Mouse (Mus musculus) activated CD4-positive, CD25-positive, alpha-beta regulatory T cell, adult 4 months (primary cell): ENCODE data around the gene Zbtb9. TPM values are rescaled to one million over a fixed set of nuclear protein-coding genes. Genes with fewer than 3 reads are reported as not detected.

Experiments
- ATAC-seq: one replicate; pipeline ENCODE4 v1.8.0; 2017
- polyA plus RNA-seq, 2 experiments: library from polyadenylated mRNA; unstranded; fragments of 100-300 nt; shearing (Covaris generic); gene quantifications; one replicate each; pipeline ENCODE4 v1.2.1; 2017

The Zbtb9 gene
- polyA plus RNA-seq, 2 experiments from 2014 or later: 8.6 to 9.8 TPM

DNA sequence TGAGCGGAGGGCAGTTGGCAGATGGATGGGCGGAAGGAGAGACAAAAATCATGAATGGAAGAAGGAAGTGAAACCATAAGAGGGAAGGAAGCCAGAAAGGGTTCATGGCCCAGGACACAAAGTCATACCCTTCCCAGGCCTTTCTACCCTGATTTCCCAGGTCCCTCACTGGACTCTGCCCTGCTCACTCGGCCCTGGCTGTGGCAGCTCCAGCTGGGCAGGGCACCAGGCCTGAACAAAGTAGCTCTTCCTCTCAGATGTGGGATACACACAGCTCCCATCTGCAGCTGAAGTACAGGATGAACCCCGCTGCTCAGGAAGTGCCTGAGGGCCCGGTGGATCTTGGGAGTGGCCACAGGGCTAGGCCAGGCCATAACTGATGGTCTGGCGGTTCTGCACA, 69.9 kb downstream of the Zbtb9 start:
- no peak for ATAC-seq

- no peak for ATAC-seq
Measured at GRCm38 (mm10) chr17:27045164-27045563, 72.2 kb downstream of the Zbtb9 start.

GRCm38 (mm10) chr17:27047762-27048444, 74.9 kb downstream of the Zbtb9 start:
- no peak for ATAC-seq

DNA sequence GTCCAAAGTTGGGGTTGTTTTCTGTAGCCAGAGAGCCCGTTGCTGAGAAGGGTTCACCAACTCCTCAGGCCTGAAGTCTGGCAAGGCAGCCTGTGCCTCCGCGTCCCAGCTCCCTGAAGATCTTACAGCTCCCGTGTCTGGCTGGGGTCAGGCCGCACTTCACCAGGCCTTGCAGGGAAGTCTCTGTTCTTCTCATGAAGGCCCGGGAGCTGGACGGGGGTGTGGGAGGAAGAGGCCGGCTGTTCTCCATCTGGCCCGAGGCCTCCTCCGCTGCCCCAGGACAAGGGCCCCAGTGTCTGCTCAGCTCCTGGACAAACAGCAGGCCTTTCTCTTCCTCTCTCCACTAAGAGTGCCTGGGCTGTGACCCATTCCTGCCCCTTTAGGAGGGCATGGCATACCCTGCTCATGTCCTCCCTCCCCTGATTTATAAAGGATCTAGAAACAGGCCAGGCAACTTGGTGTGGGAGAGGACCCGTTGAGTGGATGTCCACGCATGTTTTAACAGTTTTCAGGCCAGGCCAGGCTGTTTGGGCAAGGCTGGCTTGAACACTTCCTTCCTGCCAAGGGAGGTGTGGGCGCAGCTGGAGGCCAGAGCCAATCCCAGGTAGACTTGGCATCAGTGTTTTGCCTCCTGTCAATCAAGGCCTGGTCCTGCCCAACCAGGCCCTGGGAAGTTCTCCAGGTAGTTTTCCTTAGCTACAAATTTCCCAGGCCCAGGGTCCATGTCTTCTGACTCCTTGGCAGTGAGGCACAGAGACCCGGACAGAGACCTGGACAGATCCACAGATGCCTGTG, 75.7 kb downstream of the Zbtb9 start:
- no peak for ATAC-seq

DNA sequence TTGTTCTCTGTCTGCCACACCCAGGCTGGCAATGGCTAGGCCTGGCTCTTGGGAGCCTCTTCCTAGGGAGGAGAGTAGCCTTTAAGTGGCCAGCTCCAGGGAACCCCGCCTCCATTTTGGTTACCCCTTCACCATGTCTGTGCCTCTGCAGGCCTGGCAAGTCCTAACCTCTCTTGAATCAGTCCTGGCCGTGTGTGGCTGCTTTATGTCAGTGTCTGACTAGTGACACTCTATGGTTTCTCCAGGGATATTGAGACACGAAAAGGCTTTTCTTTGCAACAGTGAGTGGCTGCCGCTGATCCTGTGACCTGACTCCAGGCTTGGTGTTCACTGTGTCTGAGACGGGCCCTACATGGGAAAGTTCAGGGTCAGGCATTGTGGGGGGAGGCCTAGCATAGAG, 77.9 kb downstream of the Zbtb9 start:
- ATAC-seq: no peak

GRCm38 (mm10) chr17:27051514-27051913, 78.5 kb downstream of the Zbtb9 start:
- no peak for ATAC-seq

GRCm38 (mm10) chr17:27056170-27056569, 83.2 kb downstream of the Zbtb9 start:
- ATAC-seq: peak; percentile 62

DNA sequence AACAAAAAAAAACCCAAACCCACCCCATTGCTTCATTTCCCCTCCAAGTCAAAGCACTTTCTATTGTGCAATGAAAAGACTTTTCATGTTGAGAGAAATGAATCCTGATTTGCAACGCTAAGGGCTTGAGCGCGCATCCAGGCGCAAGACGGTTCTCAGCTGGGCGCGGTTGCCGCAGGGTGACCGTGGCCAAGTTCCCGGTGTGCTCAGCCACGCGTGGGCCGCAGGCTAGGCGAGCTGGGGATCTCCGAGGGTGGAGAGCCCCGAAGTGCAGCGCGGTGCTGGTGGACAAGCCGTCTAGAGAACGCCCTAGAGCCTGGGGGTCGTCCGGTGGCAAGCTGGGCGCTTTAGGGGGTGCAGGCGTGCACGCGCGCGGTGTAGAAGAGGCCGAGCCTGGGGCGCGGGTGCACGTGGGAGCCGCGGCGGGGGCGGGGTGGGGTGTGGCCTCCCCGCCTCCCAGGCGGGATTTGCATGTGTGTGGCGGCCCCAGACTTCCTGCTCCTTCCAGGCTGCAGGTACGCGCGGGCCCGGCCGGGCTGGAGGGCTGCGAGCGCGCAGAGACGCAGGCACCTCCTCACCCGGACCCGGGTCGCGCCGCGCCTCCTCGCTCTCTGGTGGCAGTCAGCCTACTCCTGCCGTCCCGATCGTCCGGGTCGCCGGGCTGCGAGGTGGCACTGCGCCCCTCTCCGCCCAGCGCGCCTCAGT, 84.0 kb downstream of the Zbtb9 start, which contains the start of gene Itpr3:
Itpr3 (plus strand) TSS at position 493 of the 705 bp plus-strand sequence.
- ATAC-seq: peak; percentile 76

DNA sequence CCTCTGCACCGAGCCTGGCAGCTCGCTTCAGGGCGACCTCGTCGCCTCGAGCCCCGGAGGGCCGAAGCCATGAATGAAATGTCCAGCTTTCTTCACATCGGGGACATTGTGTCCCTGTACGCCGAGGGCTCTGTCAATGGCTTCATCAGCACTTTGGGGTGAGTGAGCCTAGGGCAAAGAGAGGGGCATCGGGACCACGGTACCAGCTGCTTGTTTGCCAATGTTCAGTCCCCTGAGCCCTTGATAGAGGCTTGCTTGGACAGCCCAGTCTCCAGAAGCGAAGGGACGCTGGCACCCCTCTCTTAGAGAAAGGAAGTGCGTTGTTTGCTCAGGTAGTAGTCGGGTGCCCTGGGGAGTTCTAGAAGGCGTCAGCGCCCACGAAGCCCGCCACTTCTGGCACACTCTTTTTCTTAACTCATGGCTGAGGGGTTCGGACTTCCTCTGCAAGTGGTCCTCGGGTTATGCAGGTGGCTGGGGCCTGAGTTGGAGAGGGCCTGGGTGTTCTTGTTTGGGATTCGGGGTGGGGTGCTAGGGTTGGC, 84.6 kb downstream of the Zbtb9 start:
- ATAC-seq: peak; percentile 12

Other genes with a start within 250 kb of the Zbtb9 start
- gene Bnip1, start 192.1 kb upstream of the Zbtb9 start, polyA plus RNA-seq: 10 to 100 TPM; 32.6 to 41.1 TPM
- not detected for gene Nkx2-5, start 128.2 kb upstream of the Zbtb9 start, polyA plus RNA-seq
- gene Kifc5b, start 56.1 kb upstream of the Zbtb9 start, polyA plus RNA-seq: 1 to 10 TPM; 2.0 to 4.5 TPM
- gene Phf1, start 40.1 kb upstream of the Zbtb9 start, polyA plus RNA-seq: 10 to 100 TPM; 10.4 to 13.5 TPM
- gene Cuta, start 33.6 kb upstream of the Zbtb9 start, polyA plus RNA-seq: 100 to 1,000 TPM; 147 to 198 TPM
- not detected for gene Syngap1, start 31.9 kb upstream of the Zbtb9 start, polyA plus RNA-seq
- gene Bak1, start 55.8 kb downstream of the Zbtb9 start, polyA plus RNA-seq: 10 to 100 TPM in 1 of 2 experiments, 1 to 10 TPM in 1; 9.8 to 17.6 TPM
- gene Itpr3, start 84.1 kb downstream of the Zbtb9 start, polyA plus RNA-seq: 1 to 10 TPM; 5.8 to 6.4 TPM
- 100 to 1,000 TPM; 133 to 145 TPM for gene Uqcc2, start 160.7 kb downstream of the Zbtb9 start, polyA plus RNA-seq
- gene Ip6k3, start 194.6 kb downstream of the Zbtb9 start, polyA plus RNA-seq: not detected
- 1 to 10 TPM; 5.7 to 9.7 TPM for gene Lemd2, start 231.3 kb downstream of the Zbtb9 start, polyA plus RNA-seq